Mouse (Mus musculus): ENCODE results near the gene Fshb.

Fshb gene
- long read RNA-seq, experiment 1, result 0 reads
- long read RNA-seq, experiment 2, result 0 reads

GRCm38 (mm10) chr2:107059556-107059955, at the start of gene Fshb:
Fshb (minus strand) TSS chr2:107059656.
- intact Hi-C loops (cut with DNase I), result no loop called here

- intact Hi-C loops (cut with DNase I), result loop anchor here (2.0 kb wide), 1 partner anchor 99 kb away; no protein-coding TSS in a partner anchor
Observed at GRCm38 (mm10) chr2:107084256-107084655, 24.8 kb upstream of the Fshb start.

GRCm38 (mm10) chr2:107083071-107083885, 23.8 kb upstream of the Fshb start:
- intact Hi-C loops (cut with DNase I), result no loop called here

GRCm38 (mm10) chr2:107063260-107063659, 3.8 kb upstream of the Fshb start:
- intact Hi-C loops (cut with DNase I), result no loop called here

- intact Hi-C loops (cut with DNase I), result no loop called here
Observed at GRCm38 (mm10) chr2:107045955-107046354, 13.5 kb downstream of the Fshb start.

- intact Hi-C loops (cut with DNase I), result no loop called here
Observed at GRCm38 (mm10) chr2:107040816-107041215, 18.6 kb downstream of the Fshb start.

- intact Hi-C loops (cut with DNase I), result no loop called here
Observed at GRCm38 (mm10) chr2:107035980-107036379, 23.5 kb downstream of the Fshb start.

- intact Hi-C loops (cut with DNase I), result no loop called here
Observed at GRCm38 (mm10) chr2:107024694-107025093, 34.8 kb downstream of the Fshb start.

GRCm38 (mm10) chr2:107022713-107023112, 36.7 kb downstream of the Fshb start:
- intact Hi-C loops (cut with DNase I), result no loop called here

- intact Hi-C loops (cut with DNase I), result no loop called here
Observed at GRCm38 (mm10) chr2:107019331-107019730, 40.1 kb downstream of the Fshb start.

- intact Hi-C loops (cut with DNase I), result no loop called here
Observed at GRCm38 (mm10) chr2:107013161-107013560, 46.3 kb downstream of the Fshb start.

- intact Hi-C loops (cut with DNase I), result no loop called here
Observed at GRCm38 (mm10) chr2:107012318-107012717, 47.1 kb downstream of the Fshb start.

- intact Hi-C loops (cut with DNase I), result loop anchor here (1.0 kb wide), 1 partner anchor 173 kb away; no protein-coding TSS in a partner anchor
Observed at GRCm38 (mm10) chr2:107010160-107010559, 49.3 kb downstream of the Fshb start.

GRCm38 (mm10) chr2:107006378-107006777, 53.1 kb downstream of the Fshb start:
- intact Hi-C loops (cut with DNase I), result no loop called here

All from adrenal gland (tissue).